Mouse (Mus musculus) cerebellum, adult 2 months (tissue): ENCODE data around the gene Polr3gl. TPM values are rescaled to one million over a fixed set of nuclear protein-coding genes. Genes with fewer than 3 reads are reported as not detected.

Source experiments
- DNase-seq, 2 experiments: peaks; one replicate each; pipeline ENCODE4 v3.0.0; 2021
- H3K27ac ChIP-seq: fragments of 200-500 bp; 2 replicates; pipeline ENCODE4 v1.5.1; 2012; ENCODE audit warnings: low read length, control low read depth, inconsistent platforms; ENCODE audit not compliant: insufficient read depth
- H3K27me3 ChIP-seq: fragments of 200-500 bp; 2 replicates; pipeline ENCODE4 v1.6.1; 2012; ENCODE audit warnings: inconsistent platforms, mild to moderate bottlenecking, low read length, moderate library complexity; ENCODE audit not compliant: control insufficient read depth, insufficient read depth
- H3K4me1 ChIP-seq: fragments of 200-500 bp; 2 replicates; pipeline ENCODE4 v1.6.1; 2011; ENCODE audit warnings: low read length; ENCODE audit not compliant: control insufficient read depth, insufficient read depth
- H3K4me3 ChIP-seq: fragments of 200-500 bp; replicated peaks from 2 replicates; pipeline ENCODE3; 2011; ENCODE audit warnings: mild to moderate bottlenecking, low read depth, low read length, control low read depth; ENCODE audit not compliant: insufficient read depth
- CTCF ChIP-seq: fragments of 200-500 bp; IDR thresholded peaks from 2 replicates; pipeline ENCODE4 v1.5.1; 2011; ENCODE audit warnings: low read depth, mild to moderate bottlenecking, control low read depth, low read length, moderate library complexity, borderline replicate concordance; ENCODE audit not compliant: insufficient read depth
- POLR2A ChIP-seq: fragments of 200-500 bp; IDR thresholded peaks from 2 replicates; pipeline ENCODE4 v1.6.1; 2011; ENCODE audit warnings: low read length, control low read depth, borderline replicate concordance; ENCODE audit not compliant: insufficient read depth
- WGBS: fragments of 180-500 bp; shearing (Covaris S2); methylation state at CpG from one replicate; pipeline ENCODE4 v1.1.7; 2018; 5-methylcytosine and 5-hydroxymethylcytosine counted together
- polyA plus RNA-seq: library from polyadenylated mRNA; depleted of rRNA; stranded (reverse); fragments of >200 nt; gene quantifications from 2 replicates; pipeline ENCODE4 v1.2.3, GENCODE M21; 2012

Polr3gl gene
- polyA plus RNA-seq, 1 experiment, result 55.5 TPM

DNA sequence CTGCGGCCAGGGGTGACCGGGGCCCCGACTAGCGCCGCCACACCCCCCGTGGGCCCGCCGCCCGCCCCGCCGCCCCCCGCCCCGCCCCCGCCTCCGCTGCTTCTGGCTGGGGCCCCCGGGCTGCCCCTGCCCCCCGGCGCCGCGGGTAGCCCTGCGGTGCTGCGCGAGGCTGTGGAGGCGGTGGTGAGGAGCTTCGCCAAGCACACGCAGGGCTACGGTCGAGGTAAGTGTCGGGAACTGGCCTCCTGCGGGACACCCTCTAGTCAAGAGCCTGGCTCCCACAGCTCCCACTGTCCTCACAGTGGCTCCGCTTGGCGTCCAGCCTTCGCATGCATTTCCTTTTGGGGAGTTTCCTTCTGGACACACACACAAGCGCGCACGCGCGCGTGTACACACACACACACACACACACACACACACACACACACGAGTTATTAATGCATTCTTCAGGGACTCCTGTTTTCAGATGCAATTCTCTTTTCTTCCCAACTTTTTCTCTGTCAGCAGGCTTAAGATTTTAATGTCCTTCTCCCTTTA lies 7.3 kb upstream of the Polr3gl start:
- TF ChIP-seq CTCF (no peak), POLR2A (no peak)
- H3K27ac ChIP-seq, result no peak overlapping the region; the same call in 1 of the 2 replicates
- peak overlapping the region; percentile 53 for H3K4me3 ChIP-seq
- DNase-seq, result peak; percentile 77 to 80
- under 1% methylated on average over 35 of the region's 40 CpGs for WGBS
- no peaks in the 10 kb centered on the region; the same call in 1 of the 2 replicates for H3K27me3 ChIP-seq
- peaks cover 19% of the 10 kb centered on the region for H3K4me1 ChIP-seq

DNA sequence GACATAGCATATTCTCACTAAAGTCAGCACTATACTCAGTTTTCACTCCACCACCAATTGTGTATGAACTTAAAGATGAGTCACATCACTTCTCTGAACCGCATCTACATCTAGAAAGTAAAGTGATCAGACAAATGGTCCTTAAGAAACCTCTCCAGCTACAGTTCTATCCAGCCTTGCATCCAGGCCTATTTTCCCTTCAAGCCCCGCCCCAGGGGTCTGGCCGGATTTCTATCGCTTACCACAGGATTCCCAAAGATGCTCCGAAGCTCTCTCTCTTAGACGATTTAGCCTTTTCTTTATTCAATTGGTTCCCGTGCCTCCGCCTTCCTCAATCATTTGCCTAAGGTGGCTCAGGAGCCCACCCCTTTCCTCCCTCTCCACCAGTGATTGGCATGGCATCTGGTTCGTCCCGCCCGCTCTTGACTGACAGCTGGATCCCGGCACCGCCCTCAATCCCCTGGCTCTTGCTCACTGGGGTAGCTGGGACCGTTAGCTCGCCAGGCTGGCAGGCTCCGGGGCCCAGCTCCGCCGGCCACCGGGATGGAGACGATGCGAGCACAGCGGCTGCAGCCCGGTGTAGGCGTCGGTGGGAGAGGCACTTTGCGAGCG lies 6.8 kb upstream of the Polr3gl start, which contains the start of gene Lix1l:
Lix1l (plus strand) TSS at position 511 of the 612 bp plus-strand sequence.
- no peaks in the 10 kb centered on the region for H3K27me3 ChIP-seq
- H3K4me3 ChIP-seq, result peak within 1 kb of the TSS; percentile 53
- TF ChIP-seq CTCF, result no peak
- peak; percentile 47; the same call in 1 of the 2 replicates for TF ChIP-seq POLR2A
- no peak within 1 kb of the TSS; the same call in 1 of the 2 replicates for H3K27ac ChIP-seq
- peak; percentile 92 to 95 for DNase-seq
- H3K4me1 ChIP-seq, result peaks cover 19% of the 10 kb centered on the region
- under 1% methylated on average over 27 of the region's 27 CpGs for WGBS

DNA sequence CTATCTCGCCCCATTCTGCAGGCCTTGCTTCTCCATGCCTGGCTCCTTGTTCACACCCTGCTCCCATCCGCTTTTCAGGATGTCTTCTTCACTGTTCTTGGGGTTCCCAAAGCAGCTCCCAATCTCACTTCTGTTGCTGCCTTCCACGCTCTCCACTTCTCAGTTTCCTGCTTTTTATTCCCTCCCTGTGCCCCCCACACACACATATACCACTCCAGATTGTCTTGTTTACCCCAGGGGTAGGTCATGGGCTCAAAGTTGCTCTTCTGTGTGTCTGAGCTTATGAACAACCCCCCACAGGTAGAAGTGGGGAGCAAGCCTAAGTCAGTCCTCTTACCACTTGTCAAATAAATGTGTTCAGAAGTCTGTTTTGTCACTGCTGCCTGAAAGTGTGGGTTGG lies 5.4 kb upstream of the Polr3gl start:
- TF ChIP-seq CTCF (no peak), POLR2A (no peak)
- H3K4me3 ChIP-seq, result peak overlapping the region; percentile 30
- DNase-seq, result peak in 1 of 2 experiments; percentile 20
- H3K27me3 ChIP-seq, result no peaks in the 10 kb centered on the region
- 74% methylated on average over 3 of the region's 3 CpGs for WGBS
- H3K4me1 ChIP-seq, result peaks cover 22% of the 10 kb centered on the region
- no peak overlapping the region for H3K27ac ChIP-seq

DNA sequence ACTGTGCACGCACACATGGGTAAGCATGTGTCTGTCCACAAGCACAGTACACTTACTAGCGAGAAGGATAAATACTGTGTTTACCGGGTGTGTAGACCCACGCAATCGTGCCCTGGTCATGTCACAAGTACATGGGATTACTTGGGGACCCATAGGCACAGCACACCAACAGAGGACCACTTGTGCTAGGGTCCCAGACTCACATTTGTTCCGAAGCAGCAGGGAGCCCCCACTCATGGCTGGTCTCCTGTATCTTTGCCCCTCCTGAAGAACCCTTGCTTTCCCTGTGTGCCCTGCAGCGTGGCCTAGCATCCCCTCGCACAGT lies 5.0 kb upstream of the Polr3gl start:
- DNase-seq, result peak in 1 of 2 experiments; percentile 44
- 53% methylated on average over 8 of the region's 8 CpGs for WGBS
- Histone ChIP-seq H3K27me3 (no peaks in the 10 kb centered on the region), H3K4me1 (peaks cover 22% of the 10 kb centered on the region), H3K27ac (no peak overlapping the region), H3K4me3 (peak overlapping the region; percentile 30)
- TF ChIP-seq CTCF, result no peak
- TF ChIP-seq POLR2A, result 0 out of 2 replicates have a peak, but pooled peaks have one; percentile 9

DNA sequence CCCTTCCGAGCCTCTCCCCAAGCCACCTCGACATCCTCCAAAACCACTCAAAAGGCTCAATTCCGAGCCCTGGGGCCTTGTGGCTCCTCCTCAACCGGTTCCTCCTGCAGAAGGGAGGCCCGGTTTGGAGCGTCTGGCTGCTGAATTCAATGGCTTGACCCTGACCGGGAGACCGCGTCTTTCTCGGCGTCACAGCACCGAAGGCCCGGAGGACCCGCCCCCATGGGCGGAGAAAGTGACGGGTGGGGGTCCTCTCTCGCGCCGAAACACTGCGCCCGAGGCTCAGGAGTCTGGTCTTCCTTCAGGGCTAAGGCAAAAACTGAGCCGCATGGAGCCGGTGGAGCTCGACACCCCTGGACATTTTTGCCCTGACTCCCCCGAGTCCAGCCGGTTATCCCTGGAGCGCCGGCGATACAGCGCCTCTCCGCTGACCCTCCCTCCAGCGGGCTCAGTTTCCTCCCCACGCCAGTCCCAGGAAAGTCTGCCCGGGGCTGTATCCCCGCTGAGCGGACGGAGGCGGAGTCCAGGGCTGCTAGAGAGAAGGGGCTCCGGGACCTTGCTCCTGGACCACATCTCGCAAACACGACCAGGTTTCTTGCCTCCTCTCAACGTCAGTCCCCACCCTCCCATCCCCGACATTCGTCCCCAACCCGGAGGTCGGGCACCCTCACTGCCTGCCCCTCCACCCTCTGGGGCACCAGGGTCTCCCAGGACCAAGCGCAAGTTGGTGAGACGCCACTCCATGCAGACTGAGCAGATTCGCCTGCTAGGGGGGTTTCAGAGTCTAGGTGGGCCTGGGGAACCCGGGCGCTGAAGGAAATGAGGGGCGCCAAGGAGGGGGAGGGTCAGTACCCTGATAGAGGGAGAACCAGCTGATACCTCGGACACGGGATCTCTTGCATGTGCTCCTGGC lies 4.4 kb upstream of the Polr3gl start:
- 5% methylated on average over 54 of the region's 54 CpGs for WGBS
- Histone ChIP-seq H3K4me1 (peaks cover 16% of the 10 kb centered on the region), H3K27me3 (no peaks in the 10 kb centered on the region), H3K27ac (peak overlapping the region; percentile 99), H3K4me3 (peak overlapping the region; percentile 73)
- peak; percentile 73 to 77 for DNase-seq
- TF ChIP-seq CTCF, result no peak
- TF ChIP-seq POLR2A, result 0 out of 2 replicates have a peak, but pooled peaks have one; percentile 22

DNA sequence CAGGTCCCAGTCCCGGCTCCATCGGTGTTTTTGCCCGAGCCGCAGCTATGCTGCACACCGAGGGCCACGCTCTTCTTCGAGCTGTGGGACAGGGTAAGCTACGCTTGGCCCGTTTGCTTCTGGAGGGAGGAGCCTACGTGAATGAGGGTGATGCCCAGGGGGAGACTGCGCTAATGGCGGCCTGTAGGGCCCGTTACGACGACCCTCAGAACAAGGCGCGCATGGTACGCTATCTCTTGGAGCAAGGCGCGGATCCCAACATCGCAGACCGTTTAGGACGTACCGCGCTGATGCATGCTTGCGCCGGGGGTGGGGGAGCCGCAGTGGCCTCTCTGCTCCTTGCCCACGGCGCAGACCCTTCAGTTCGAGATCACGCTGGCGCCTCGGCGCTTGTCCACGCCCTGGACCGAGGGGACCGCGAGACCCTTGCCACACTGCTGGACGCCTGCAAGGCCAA lies 3.5 kb upstream of the Polr3gl start:
- H3K27me3 ChIP-seq, result no peaks in the 10 kb centered on the region
- peaks cover 15% of the 10 kb centered on the region for H3K4me1 ChIP-seq
- H3K4me3 ChIP-seq, result peak overlapping the region; percentile 73
- WGBS, result under 1% methylated on average over 40 of the region's 40 CpGs
- TF ChIP-seq CTCF (no peak), POLR2A (peak; percentile 45; the same call in 1 of the 2 replicates)
- H3K27ac ChIP-seq, result peak overlapping the region; percentile 99
- peak; percentile 64 to 75 for DNase-seq

DNA sequence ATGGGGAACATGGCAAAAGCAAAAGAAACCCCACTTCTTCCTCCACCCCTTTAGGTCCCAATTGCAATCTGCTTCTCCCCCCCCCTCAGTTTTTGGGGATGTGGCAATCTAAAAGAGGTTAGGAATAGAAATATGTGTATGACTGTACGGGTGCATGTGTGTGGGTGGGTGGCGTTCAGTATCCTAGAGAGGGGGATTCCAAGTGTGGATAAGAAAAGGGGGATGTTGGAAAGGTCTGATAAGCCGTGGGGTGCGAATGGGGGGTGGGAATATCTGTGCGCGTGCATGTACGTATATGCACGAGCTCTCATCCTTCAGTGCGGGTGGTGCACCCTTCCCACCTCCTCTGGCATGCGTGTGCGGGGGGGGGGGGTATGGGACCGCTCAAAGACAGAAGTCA lies 2.9 kb upstream of the Polr3gl start:
- under 1% methylated on average over 12 of the region's 12 CpGs for WGBS
- peak; percentile 53 to 58 for DNase-seq
- no peak for TF ChIP-seq POLR2A
- no peak for TF ChIP-seq CTCF
- Histone ChIP-seq H3K27ac (peak overlapping the region; percentile 99), H3K4me1 (peaks cover 18% of the 10 kb centered on the region), H3K4me3 (peak overlapping the region; percentile 73), H3K27me3 (no peaks in the 10 kb centered on the region)
